Comparison of ENCODE assay signal across 22 mouse cellular contexts in the genomic region with DNA sequence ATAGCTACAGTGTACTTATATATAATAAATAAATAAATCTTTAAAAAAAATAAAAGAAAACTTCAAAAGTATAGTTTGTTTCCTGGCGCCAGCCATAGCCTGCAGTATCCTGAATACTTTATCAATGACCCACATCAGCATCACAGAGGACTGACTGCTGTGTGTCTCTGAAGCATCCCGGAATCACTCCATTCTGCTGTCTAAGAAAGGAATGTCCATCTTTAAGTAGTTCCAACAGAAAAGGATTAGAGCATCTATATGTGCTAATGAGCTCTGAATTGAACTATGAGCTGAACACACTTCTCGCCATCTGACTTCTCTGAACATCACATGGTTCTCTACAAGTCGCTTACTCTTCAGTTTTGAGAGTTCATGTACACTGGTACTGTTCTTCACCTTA.
"Had no signal": no experiment of that assay in that cellular context is flagged by ENCODE, and none has a peak within 500 bp of the region (broad histone marks: within the 10 kb centered on the region; RNA-seq: fewer than 3 reads in every experiment).

No protein-coding gene starts in this region.

- ATAC-seq: hindbrain, embryonic 16.5 days; hindbrain, postnatal 0 days; inflammation-experienced regulatory T-cells, adult 6 months; intestine, embryonic 15.5 days; intestine, embryonic 16.5 days; intestine, postnatal 0 days had no signal

- DNase-seq: heart, postnatal 10 days; heart, postnatal 14 days; heart, postnatal 36 days; heart, postnatal 4 days; kidney, adult 11 months; kidney, adult 18-20 months; kidney, adult 2 months; kidney, adult 8-10 months; kidney, adult 9 months; kidney, postnatal 10 days; kidney, postnatal 14 days; kidney, postnatal 25 days; kidney, postnatal 36 days; kidney, postnatal 4 days; layer of hippocampus, adult 9-11 months; layer of hippocampus, postnatal 36 days had no signal
